Mouse (Mus musculus): ENCODE data around the gene Sirt2.
A peak's percentile ranks its signal among the peaks of the same experiment; 100 is the strongest.

The Sirt2 gene

GRCm38 (mm10) chr7:28795832-28796231 is 29.3 kb downstream of the Sirt2 start:
- DNase-seq (ENCODE audit: low read depth), result no peak

- peak; percentile 79 for DNase-seq (ENCODE audit: low read depth)
These were observed 30.0 kb downstream of the Sirt2 start for GRCm38 (mm10) chr7:28796562-28796975.

GRCm38 (mm10) chr7:28799994-28800393 is 33.5 kb downstream of the Sirt2 start:
- DNase-seq (ENCODE audit: low read depth), result no peak

GRCm38 (mm10) chr7:28801451-28801850 is 34.9 kb downstream of the Sirt2 start:
- no peak for DNase-seq (ENCODE audit: low read depth)

- DNase-seq (ENCODE audit: low read depth), result no peak
These were observed 35.6 kb downstream of the Sirt2 start for GRCm38 (mm10) chr7:28801901-28802670.

GRCm38 (mm10) chr7:28802846-28803588 is 36.5 kb downstream of the Sirt2 start:
- DNase-seq (ENCODE audit: low read depth), result no peak

- no peak for DNase-seq (ENCODE audit: low read depth)
These were observed 37.2 kb downstream of the Sirt2 start for GRCm38 (mm10) chr7:28803756-28804155.

GRCm38 (mm10) chr7:28806869-28807268 is 40.3 kb downstream of the Sirt2 start:
- no peak for DNase-seq (ENCODE audit: low read depth)

GRCm38 (mm10) chr7:28807641-28808220 is 41.2 kb downstream of the Sirt2 start:
- DNase-seq (ENCODE audit: low read depth), result no peak

- DNase-seq (ENCODE audit: low read depth), result no peak
These were observed 41.8 kb downstream of the Sirt2 start, which contains the start of gene Hnrnpl for GRCm38 (mm10) chr7:28808221-28808941. Gene Hnrnpl (plus strand): TSS chr7:28808541.

GRCm38 (mm10) chr7:28808957-28809393 is 42.4 kb downstream of the Sirt2 start:
- DNase-seq (ENCODE audit: low read depth), result peak; percentile 82

- no peak for DNase-seq (ENCODE audit: low read depth)
These were observed 43.0 kb downstream of the Sirt2 start for GRCm38 (mm10) chr7:28809401-28810089.

- peak; percentile 95 for DNase-seq (ENCODE audit: low read depth)
These were observed 43.9 kb downstream of the Sirt2 start for GRCm38 (mm10) chr7:28810107-28811066.

- DNase-seq (ENCODE audit: low read depth), result peak; percentile 86
These were observed 44.7 kb downstream of the Sirt2 start for GRCm38 (mm10) chr7:28811228-28811627.

- DNase-seq (ENCODE audit: low read depth), result no peak
These were observed 45.2 kb downstream of the Sirt2 start for GRCm38 (mm10) chr7:28811640-28812275.

GRCm38 (mm10) chr7:28812436-28812835 is 45.9 kb downstream of the Sirt2 start:
- DNase-seq (ENCODE audit: low read depth), result no peak

- no peak for DNase-seq (ENCODE audit: low read depth)
These were observed 46.4 kb downstream of the Sirt2 start for GRCm38 (mm10) chr7:28812949-28813348.

- DNase-seq (ENCODE audit: low read depth), result no peak
These were observed 47.9 kb downstream of the Sirt2 start for GRCm38 (mm10) chr7:28814306-28815034.

- DNase-seq (ENCODE audit: low read depth), result no peak
These were observed 48.7 kb downstream of the Sirt2 start for GRCm38 (mm10) chr7:28815230-28815629.

All from c-Kit-positive CD71-negative TER-119-negative erythroid progenitor cells, embryonic 14.5 days (primary cell).